Mouse (Mus musculus): ENCODE data around the gene H3f3b. TPM values are rescaled to one million over a fixed set of nuclear protein-coding genes. Genes with fewer than 3 reads are reported as not detected.

Gene H3f3b
- polyA plus RNA-seq, 1 experiment, result 633 TPM

DNA sequence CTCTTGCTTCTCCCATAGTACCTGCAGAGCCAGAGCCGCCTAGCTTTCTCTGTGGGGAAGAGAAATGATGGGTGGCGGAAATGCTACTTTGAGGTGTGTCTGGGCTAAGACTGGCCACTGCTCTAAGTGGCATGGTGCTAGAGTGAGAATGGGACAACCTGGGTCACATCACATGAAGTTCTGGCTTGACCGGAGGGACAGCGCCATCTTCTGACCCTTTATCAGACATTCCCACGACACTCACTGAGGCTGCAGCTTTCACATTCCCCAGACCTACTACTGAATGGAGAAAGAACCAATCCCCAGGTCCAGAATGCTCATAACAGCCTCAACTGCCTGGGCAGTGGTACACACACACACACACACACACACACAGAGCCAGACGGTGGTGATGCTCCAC lies 9.7 kb downstream of the H3f3b start:
- Histone ChIP-seq H3ac (ENCODE audit: control insufficient read depth, insufficient read length, low read depth) (no peak overlapping the region), H3K36me3 (ENCODE audit: control insufficient read depth, insufficient read depth) (peaks cover 23% of the 10 kb centered on the region), H3K79me3 (ENCODE audit: low read depth) (peaks cover 9% of the 10 kb centered on the region), H3K4me3 (ENCODE audit: insufficient read depth, poor library complexity, severe bottlenecking) (no peak overlapping the region), H3K27me3 (ENCODE audit: control insufficient read depth, insufficient read depth, insufficient read length) (no peaks in the 10 kb centered on the region), H3K79me2 (ENCODE audit: control insufficient read depth, insufficient read depth) (peaks cover 20% of the 10 kb centered on the region)
- TF ChIP-seq CTCF (IDR thresholded peaks at IDR 0.05; ENCODE audit: control insufficient read depth, insufficient read depth, insufficient read length), result peak; percentile 48
- TF ChIP-seq MYOD1 (IDR thresholded peaks at IDR 0.05; ENCODE audit: control insufficient read depth, insufficient read length, low read depth), result no peak

DNA sequence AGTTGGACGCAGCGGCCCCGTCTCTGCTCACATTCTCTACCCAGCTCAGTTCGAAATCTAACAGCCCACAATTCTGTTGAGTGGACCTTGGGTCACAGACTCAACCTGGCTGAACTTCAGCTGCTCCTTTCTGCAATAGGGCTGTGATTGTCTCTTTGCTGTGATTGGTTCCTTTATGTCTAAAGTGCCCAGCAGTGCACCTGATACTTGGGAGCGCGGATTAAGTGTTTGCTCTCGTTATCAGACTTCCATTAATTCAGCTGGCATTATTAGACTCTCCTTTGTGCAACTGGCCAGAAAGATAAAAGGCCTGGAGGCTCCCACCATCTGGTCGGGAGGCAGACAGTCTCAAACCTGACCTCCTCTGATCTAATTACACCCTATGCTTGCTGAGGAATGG lies 12.9 kb downstream of the H3f3b start:
- H3K4me3 ChIP-seq (ENCODE audit: insufficient read depth, poor library complexity, severe bottlenecking), result no peak overlapping the region
- peaks cover 15% of the 10 kb centered on the region for H3K79me2 ChIP-seq (ENCODE audit: control insufficient read depth, insufficient read depth)
- peaks cover 4% of the 10 kb centered on the region for H3K79me3 ChIP-seq (ENCODE audit: low read depth)
- no peaks in the 10 kb centered on the region for H3K27me3 ChIP-seq (ENCODE audit: control insufficient read depth, insufficient read depth, insufficient read length)
- peaks cover under 1% of the 10 kb centered on the region for H3K36me3 ChIP-seq (ENCODE audit: control insufficient read depth, insufficient read depth)
- H3ac ChIP-seq (ENCODE audit: control insufficient read depth, insufficient read length, low read depth), result no peak overlapping the region
- TF ChIP-seq MYOG (IDR thresholded peaks at IDR 0.05; ENCODE audit: control insufficient read depth, extremely low read depth, insufficient read length) (no peak), MAX (IDR thresholded peaks at IDR 0.05) (no peak), USF1 (IDR thresholded peaks at IDR 0.05; ENCODE audit: low read depth) (no peak), CTCF (IDR thresholded peaks at IDR 0.05; ENCODE audit: control insufficient read depth, insufficient read depth, insufficient read length) (no peak), CEBPB (IDR thresholded peaks at IDR 0.05; ENCODE audit: low read depth) (no peak), FOSL1 (IDR thresholded peaks at IDR 0.05; ENCODE audit: insufficient read depth, low read length, poor library complexity, severe bottlenecking) (no peak), MYOD1 (IDR thresholded peaks at IDR 0.05; ENCODE audit: control insufficient read depth, insufficient read length, low read depth) (no peak)

DNA sequence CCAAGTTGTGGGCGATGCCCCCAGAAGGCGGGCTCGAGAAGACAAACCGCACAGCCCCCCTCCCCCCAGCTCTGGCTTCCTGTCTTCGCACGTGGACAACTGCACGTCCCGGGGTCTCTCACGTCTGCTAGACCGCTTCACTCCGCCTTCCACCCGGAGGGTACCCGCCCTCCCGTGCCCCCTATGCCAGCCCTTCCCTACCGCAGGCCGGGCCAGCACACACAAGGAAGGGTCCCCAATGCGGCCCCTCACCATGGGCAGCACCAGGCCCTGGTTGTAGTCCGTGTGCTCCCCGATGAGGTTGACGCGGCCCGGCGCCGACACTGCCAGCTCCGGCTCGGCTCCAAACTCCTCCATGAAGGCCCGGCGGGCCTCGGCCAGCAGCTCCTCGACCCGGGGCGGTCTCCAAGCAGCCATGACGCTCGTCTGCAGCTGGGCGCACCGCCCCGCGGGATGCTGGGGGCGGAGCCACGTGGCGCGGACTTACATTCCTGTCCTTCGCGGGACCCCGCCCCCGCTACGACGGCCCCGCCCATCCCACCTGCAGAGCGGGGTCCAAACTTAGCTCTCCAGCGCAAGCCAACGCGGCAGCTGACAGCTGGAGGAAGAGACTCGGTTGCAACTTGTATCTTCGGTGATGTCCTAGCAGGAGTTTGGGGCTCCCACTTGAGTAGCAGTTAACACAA lies 15.4 kb downstream of the H3f3b start, which contains the start of gene Galk1:
Gene Galk1, minus strand, starts transcription at position 458 of the 686 bp plus-strand sequence.
- peaks cover 4% of the 10 kb centered on the region for H3K79me3 ChIP-seq (ENCODE audit: low read depth)
- no peak for TF ChIP-seq MYOG (IDR thresholded peaks at IDR 0.05; ENCODE audit: control insufficient read depth, extremely low read depth, insufficient read length)
- no peak for TF ChIP-seq CEBPB (IDR thresholded peaks at IDR 0.05; ENCODE audit: low read depth)
- TF ChIP-seq USF1 (IDR thresholded peaks at IDR 0.05; ENCODE audit: low read depth), result peak; percentile 60
- TF ChIP-seq MYOD1 (IDR thresholded peaks at IDR 0.05; ENCODE audit: control insufficient read depth, insufficient read length, low read depth), result no peak
- no peak for TF ChIP-seq FOSL1 (IDR thresholded peaks at IDR 0.05; ENCODE audit: insufficient read depth, low read length, poor library complexity, severe bottlenecking)
- peak; percentile 83 for TF ChIP-seq MAX (IDR thresholded peaks at IDR 0.05)
- TF ChIP-seq CTCF (IDR thresholded peaks at IDR 0.05; ENCODE audit: control insufficient read depth, insufficient read depth, insufficient read length), result no peak
- peaks cover 19% of the 10 kb centered on the region for H3K36me3 ChIP-seq (ENCODE audit: control insufficient read depth, insufficient read depth)
- peaks cover 15% of the 10 kb centered on the region for H3K79me2 ChIP-seq (ENCODE audit: control insufficient read depth, insufficient read depth)
- H3ac ChIP-seq (ENCODE audit: control insufficient read depth, insufficient read length, low read depth), result peak within 1 kb of the TSS; percentile 87
- peak within 1 kb of the TSS; percentile 66 for H3K4me3 ChIP-seq (ENCODE audit: insufficient read depth, poor library complexity, severe bottlenecking)
- H3K27me3 ChIP-seq (ENCODE audit: control insufficient read depth, insufficient read depth, insufficient read length), result no peaks in the 10 kb centered on the region

DNA sequence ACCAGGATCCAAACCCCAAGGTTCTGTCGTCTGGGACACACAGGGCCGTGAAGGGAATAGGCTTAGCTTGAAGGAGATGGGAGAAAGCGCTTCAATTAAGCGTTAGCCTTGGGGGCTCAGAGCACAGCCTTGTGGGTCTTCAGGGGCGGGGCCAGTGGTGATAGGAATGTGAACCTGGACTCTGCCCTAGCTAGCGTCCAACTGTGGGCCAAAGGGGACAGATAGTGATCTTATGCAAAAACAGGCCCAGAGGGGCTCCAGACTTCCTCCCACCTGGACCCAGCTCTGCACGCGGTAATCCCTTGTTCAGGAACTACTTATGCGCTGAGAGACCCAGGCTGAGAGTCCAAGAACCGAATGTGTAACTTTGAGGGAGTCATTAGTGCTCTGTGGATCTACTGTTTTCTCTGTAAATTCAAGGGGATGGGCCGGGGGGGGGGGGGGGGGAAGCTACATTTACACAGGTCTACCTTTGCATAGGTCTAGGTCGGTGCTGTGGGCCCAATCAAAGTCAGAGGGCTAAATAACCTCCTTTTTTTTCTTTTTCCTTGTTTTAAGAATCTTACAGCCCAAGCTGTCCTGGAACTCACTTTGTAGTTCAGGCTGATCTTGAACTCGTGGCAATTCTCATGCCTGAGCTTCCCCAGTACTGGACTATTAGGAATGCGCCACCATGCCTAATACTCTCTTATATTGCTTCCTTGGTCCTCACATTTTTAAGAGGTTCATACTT lies 16.1 kb downstream of the H3f3b start:
- peak overlapping the region; percentile 66 for H3K4me3 ChIP-seq (ENCODE audit: insufficient read depth, poor library complexity, severe bottlenecking)
- TF ChIP-seq MYOD1 (IDR thresholded peaks at IDR 0.05; ENCODE audit: control insufficient read depth, insufficient read length, low read depth), result no peak
- TF ChIP-seq MYOG (IDR thresholded peaks at IDR 0.05; ENCODE audit: control insufficient read depth, extremely low read depth, insufficient read length), result no peak
- TF ChIP-seq MAX (IDR thresholded peaks at IDR 0.05), result no peak
- no peak for TF ChIP-seq USF1 (IDR thresholded peaks at IDR 0.05; ENCODE audit: low read depth)
- TF ChIP-seq CEBPB (IDR thresholded peaks at IDR 0.05; ENCODE audit: low read depth), result no peak
- TF ChIP-seq CTCF (IDR thresholded peaks at IDR 0.05; ENCODE audit: control insufficient read depth, insufficient read depth, insufficient read length), result no peak
- no peak for TF ChIP-seq FOSL1 (IDR thresholded peaks at IDR 0.05; ENCODE audit: insufficient read depth, low read length, poor library complexity, severe bottlenecking)

DNA sequence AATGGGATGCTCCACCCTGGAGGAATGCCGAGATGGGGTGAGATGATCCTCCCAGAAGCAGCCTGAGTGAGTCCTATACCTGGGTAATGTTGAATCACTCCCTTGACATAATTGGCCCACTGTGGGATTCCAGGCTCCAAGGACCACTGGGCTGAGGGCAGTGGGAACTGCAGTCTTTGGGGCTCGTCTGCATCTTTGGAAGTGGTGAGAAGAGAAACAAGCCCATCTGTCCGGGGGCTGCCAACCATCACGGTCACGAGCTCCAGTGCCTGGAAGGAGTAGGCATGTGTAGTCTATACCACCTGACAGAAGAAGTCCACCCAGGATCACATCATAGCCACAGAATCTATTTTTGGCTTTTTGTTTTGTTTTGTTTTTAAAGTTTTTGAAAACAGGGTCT lies 16.8 kb downstream of the H3f3b start:
- TF ChIP-seq USF1 (IDR thresholded peaks at IDR 0.05; ENCODE audit: low read depth), result no peak
- no peak for TF ChIP-seq MYOD1 (IDR thresholded peaks at IDR 0.05; ENCODE audit: control insufficient read depth, insufficient read length, low read depth)
- TF ChIP-seq CTCF (IDR thresholded peaks at IDR 0.05; ENCODE audit: control insufficient read depth, insufficient read depth, insufficient read length), result no peak
- TF ChIP-seq MYOG (IDR thresholded peaks at IDR 0.05; ENCODE audit: control insufficient read depth, extremely low read depth, insufficient read length), result no peak
- no peak for TF ChIP-seq MAX (IDR thresholded peaks at IDR 0.05)
- TF ChIP-seq CEBPB (IDR thresholded peaks at IDR 0.05; ENCODE audit: low read depth), result no peak
- no peak for TF ChIP-seq FOSL1 (IDR thresholded peaks at IDR 0.05; ENCODE audit: insufficient read depth, low read length, poor library complexity, severe bottlenecking)
- Histone ChIP-seq H3K27me3 (ENCODE audit: control insufficient read depth, insufficient read depth, insufficient read length) (no peaks in the 10 kb centered on the region), H3ac (ENCODE audit: control insufficient read depth, insufficient read length, low read depth) (no peak overlapping the region), H3K79me3 (ENCODE audit: low read depth) (peaks cover 4% of the 10 kb centered on the region), H3K4me3 (ENCODE audit: insufficient read depth, poor library complexity, severe bottlenecking) (no peak overlapping the region), H3K36me3 (ENCODE audit: control insufficient read depth, insufficient read depth) (peaks cover 19% of the 10 kb centered on the region), H3K79me2 (ENCODE audit: control insufficient read depth, insufficient read depth) (peaks cover 15% of the 10 kb centered on the region)

More for the DNA sequence above, 16.1 kb downstream of the H3f3b start:
- peaks cover 15% of the 10 kb centered on the region for H3K79me2 ChIP-seq (ENCODE audit: control insufficient read depth, insufficient read depth)
- H3K27me3 ChIP-seq (ENCODE audit: control insufficient read depth, insufficient read depth, insufficient read length), result no peaks in the 10 kb centered on the region
- H3K79me3 ChIP-seq (ENCODE audit: low read depth), result peaks cover 4% of the 10 kb centered on the region
- peaks cover 19% of the 10 kb centered on the region for H3K36me3 ChIP-seq (ENCODE audit: control insufficient read depth, insufficient read depth)
- H3ac ChIP-seq (ENCODE audit: control insufficient read depth, insufficient read length, low read depth), result peak overlapping the region; percentile 87
